Mouse (Mus musculus) limb, embryonic 10.5 days (tissue): ENCODE data around the gene Eif5a. TPM values are rescaled to one million over a fixed set of nuclear protein-coding genes. Genes with fewer than 3 reads are reported as not detected.

Experiments
- DNase-seq: peaks from one replicate; pipeline ENCODE4 v3.0.0-alpha.2; 2017; ENCODE audit warnings: low spot score
- H3K27ac ChIP-seq: fragments of 300-500 bp; sonication (generic); 2 replicates; pipeline ENCODE4 v1.5.1; 2016; ENCODE audit warnings: mild to moderate bottlenecking
- H3K27me3 ChIP-seq: fragments of 300-500 bp; sonication (generic); 2 replicates; pipeline ENCODE4 v1.6.1; 2016; ENCODE audit warnings: low read depth, mild to moderate bottlenecking; ENCODE audit not compliant: poor library complexity, severe bottlenecking
- H3K36me3 ChIP-seq: fragments of 300-500 bp; sonication (generic); 2 replicates; pipeline ENCODE4 v1.6.1; 2016; ENCODE audit warnings: mild to moderate bottlenecking, moderate library complexity
- H3K4me1 ChIP-seq: fragments of 300-500 bp; sonication (generic); 2 replicates; pipeline ENCODE4 v1.6.1; 2016
- H3K4me3 ChIP-seq: fragments of 300-500 bp; sonication (generic); 2 replicates; pipeline ENCODE4 v1.5.1; 2016; ENCODE audit warnings: mild to moderate bottlenecking, moderate library complexity
- H3K9me3 ChIP-seq: fragments of 300-500 bp; sonication (generic); replicated peaks from 2 replicates; pipeline ENCODE4 v1.6.1; 2016; ENCODE audit warnings: mild to moderate bottlenecking
- WGBS: fragments of 180-500 bp; shearing (Covaris S2); methylation state at CpG from one replicate; pipeline ENCODE4 v1.1.7; 2016; 5-methylcytosine and 5-hydroxymethylcytosine counted together
- polyA plus RNA-seq: library from polyadenylated mRNA; unstranded; fragments of >200 nt; fragmentation: Nextera tagmentation; extraction: Ambion mirVana; gene quantifications from 2 replicates; pipeline ENCODE4 v1.2.1, GENCODE M21; 2016

Gene Eif5a
- polyA plus RNA-seq, 1 experiment from 2014 or later, result 3,029 TPM

- H3K36me3 ChIP-seq, result peaks cover 51% of the 10 kb centered on the region
- peak overlapping the region; percentile 99 for H3K27ac ChIP-seq
- H3K4me1 ChIP-seq, result peaks cover 45% of the 10 kb centered on the region
- no peaks in the 10 kb centered on the region for H3K27me3 ChIP-seq
- H3K4me3 ChIP-seq, result peak overlapping the region; percentile 91
- peak; percentile 96 for DNase-seq
- no peaks in the 10 kb centered on the region for H3K9me3 ChIP-seq
- under 1% methylated on average over 42 of the region's 42 CpGs for WGBS
Observed at GRCm38 (mm10) chr11:69901406-69901846, 20.3 kb downstream of the Eif5a start.

- H3K4me1 ChIP-seq, result peaks cover 45% of the 10 kb centered on the region
- peak; percentile 87 for DNase-seq
- 1% methylated on average over 38 of the region's 38 CpGs for WGBS
- peak within 1 kb of the TSS; percentile 99 for H3K27ac ChIP-seq
- H3K9me3 ChIP-seq, result no peaks in the 10 kb centered on the region
- no peaks in the 10 kb centered on the region for H3K27me3 ChIP-seq
- peaks cover 44% of the 10 kb centered on the region for H3K36me3 ChIP-seq
- peak within 1 kb of the TSS; percentile 91 for H3K4me3 ChIP-seq
Observed at GRCm38 (mm10) chr11:69900471-69901405, 21.0 kb downstream of the Eif5a start, which contains the start of the genes 2810408A11Rik and Neurl4. TSS of gene 2810408A11Rik (minus strand) at chr11:69900987. TSS of gene Neurl4 (plus strand) at chr11:69901072.

- peak overlapping the region; percentile 99 for H3K27ac ChIP-seq
- peaks cover 35% of the 10 kb centered on the region for H3K36me3 ChIP-seq
- 24% methylated on average over 4 of the region's 4 CpGs for WGBS
- peaks cover 50% of the 10 kb centered on the region for H3K4me1 ChIP-seq
- H3K4me3 ChIP-seq, result peak overlapping the region; percentile 91
- DNase-seq, result no peak
- H3K27me3 ChIP-seq, result no peaks in the 10 kb centered on the region
- no peaks in the 10 kb centered on the region for H3K9me3 ChIP-seq
Observed at GRCm38 (mm10) chr11:69899870-69900269, 21.9 kb downstream of the Eif5a start.

- H3K36me3 ChIP-seq, result peaks cover 14% of the 10 kb centered on the region
- DNase-seq, result no peak
- H3K9me3 ChIP-seq, result no peaks in the 10 kb centered on the region
- peaks cover 36% of the 10 kb centered on the region for H3K4me1 ChIP-seq
- no peak within 1 kb of the TSS for H3K4me3 ChIP-seq
- peak within 1 kb of the TSS; percentile 2; the same call in 1 of the 2 replicates for H3K27ac ChIP-seq
- 75% methylated on average over 4 of the region's 4 CpGs for WGBS
- H3K27me3 ChIP-seq, result no peaks in the 10 kb centered on the region
Observed at GRCm38 (mm10) chr11:69895291-69895690, 26.5 kb downstream of the Eif5a start, which contains the start of gene Acap1. TSS of gene Acap1 (minus strand) at chr11:69895539.

GRCm38 (mm10) chr11:69894671-69895070 lies 27.1 kb downstream of the Eif5a start:
- Histone ChIP-seq H3K9me3 (no peaks in the 10 kb centered on the region), H3K27me3 (no peaks in the 10 kb centered on the region), H3K4me3 (no peak overlapping the region), H3K36me3 (peaks cover 14% of the 10 kb centered on the region), H3K27ac (no peak overlapping the region), H3K4me1 (peaks cover 34% of the 10 kb centered on the region)
- 84% methylated on average over 5 of the region's 5 CpGs for WGBS
- no peak for DNase-seq

- H3K9me3 ChIP-seq, result no peaks in the 10 kb centered on the region
- H3K27me3 ChIP-seq, result no peaks in the 10 kb centered on the region
- DNase-seq, result no peak
- no peaks in the 10 kb centered on the region for H3K36me3 ChIP-seq
- no peak overlapping the region for H3K4me3 ChIP-seq
- no peak overlapping the region for H3K27ac ChIP-seq
- H3K4me1 ChIP-seq, result peaks cover 19% of the 10 kb centered on the region
- 82% methylated on average over 4 of the region's 4 CpGs for WGBS
Observed at GRCm38 (mm10) chr11:69891482-69891881, 30.3 kb downstream of the Eif5a start.

GRCm38 (mm10) chr11:69886907-69887635 lies 34.7 kb downstream of the Eif5a start:
- Histone ChIP-seq H3K4me1 (peaks cover 13% of the 10 kb centered on the region), H3K4me3 (no peak overlapping the region), H3K27ac (no peak overlapping the region), H3K36me3 (no peaks in the 10 kb centered on the region), H3K27me3 (no peaks in the 10 kb centered on the region), H3K9me3 (no peaks in the 10 kb centered on the region)
- 76% methylated on average over 8 of the region's 8 CpGs for WGBS
- no peak for DNase-seq

GRCm38 (mm10) chr11:69884663-69885062 lies 37.1 kb downstream of the Eif5a start:
- Histone ChIP-seq H3K27me3 (no peaks in the 10 kb centered on the region), H3K4me3 (no peak overlapping the region), H3K27ac (0 out of 2 replicates have a peak overlapping the region, but pooled peaks have one; percentile 27), H3K4me1 (peaks cover 28% of the 10 kb centered on the region), H3K36me3 (no peaks in the 10 kb centered on the region), H3K9me3 (no peaks in the 10 kb centered on the region)
- DNase-seq, result no peak
- WGBS, result 81% methylated on average over 8 of the region's 8 CpGs

- DNase-seq, result no peak
- 83% methylated on average over 9 of the region's 9 CpGs for WGBS
- no peaks in the 10 kb centered on the region for H3K36me3 ChIP-seq
- no peaks in the 10 kb centered on the region for H3K9me3 ChIP-seq
- H3K4me3 ChIP-seq, result no peak overlapping the region
- H3K27me3 ChIP-seq, result no peaks in the 10 kb centered on the region
- H3K27ac ChIP-seq, result 0 out of 2 replicates have a peak overlapping the region, but pooled peaks have one; percentile 27
- H3K4me1 ChIP-seq, result peaks cover 32% of the 10 kb centered on the region
Observed at GRCm38 (mm10) chr11:69884240-69884639, 37.5 kb downstream of the Eif5a start.

GRCm38 (mm10) chr11:69883527-69884151 lies 38.1 kb downstream of the Eif5a start:
- Histone ChIP-seq H3K4me3 (no peak overlapping the region), H3K9me3 (no peaks in the 10 kb centered on the region), H3K4me1 (peaks cover 36% of the 10 kb centered on the region), H3K36me3 (no peaks in the 10 kb centered on the region), H3K27ac (no peak overlapping the region), H3K27me3 (no peaks in the 10 kb centered on the region)
- 92% methylated on average over 8 of the region's 8 CpGs for WGBS
- no peak for DNase-seq

- no peak overlapping the region for H3K27ac ChIP-seq
- no peaks in the 10 kb centered on the region for H3K27me3 ChIP-seq
- no peak for DNase-seq
- H3K4me1 ChIP-seq, result peaks cover 42% of the 10 kb centered on the region
- H3K36me3 ChIP-seq, result no peaks in the 10 kb centered on the region
- 64% methylated on average over 4 of the region's 4 CpGs for WGBS
- H3K9me3 ChIP-seq, result no peaks in the 10 kb centered on the region
- no peak overlapping the region for H3K4me3 ChIP-seq
Observed at GRCm38 (mm10) chr11:69883066-69883465, 38.7 kb downstream of the Eif5a start.
